Mouse (Mus musculus): ENCODE data around the gene Hsf5.

The Hsf5 gene

GRCm38 (mm10) chr11:87687246-87688225 is 70.6 kb downstream of the Hsf5 start:
- DNase-seq (ENCODE audit: low read depth), result no peak

- DNase-seq (ENCODE audit: low read depth), result no peak
Observed at GRCm38 (mm10) chr11:87688478-87689203, 71.7 kb downstream of the Hsf5 start.

GRCm38 (mm10) chr11:87689402-87689808 is 72.4 kb downstream of the Hsf5 start:
- no peak for DNase-seq (ENCODE audit: low read depth)

GRCm38 (mm10) chr11:87690054-87690740 is 73.2 kb downstream of the Hsf5 start:
- DNase-seq (ENCODE audit: low read depth), result no peak

GRCm38 (mm10) chr11:87697131-87697682 is 80.2 kb downstream of the Hsf5 start:
- no peak for DNase-seq (ENCODE audit: low read depth)

GRCm38 (mm10) chr11:87698126-87698525 is 81.2 kb downstream of the Hsf5 start:
- no peak for DNase-seq (ENCODE audit: low read depth)

GRCm38 (mm10) chr11:87701108-87701507 is 84.1 kb downstream of the Hsf5 start:
- no peak for DNase-seq (ENCODE audit: low read depth)

- DNase-seq (ENCODE audit: low read depth), result no peak
Observed at GRCm38 (mm10) chr11:87701877-87702620, 85.1 kb downstream of the Hsf5 start.

GRCm38 (mm10) chr11:87703654-87704053 is 86.7 kb downstream of the Hsf5 start:
- DNase-seq (ENCODE audit: low read depth), result no peak

GRCm38 (mm10) chr11:87704289-87704688 is 87.3 kb downstream of the Hsf5 start:
- DNase-seq (ENCODE audit: low read depth), result no peak

- no peak for DNase-seq (ENCODE audit: low read depth)
Observed at GRCm38 (mm10) chr11:87707570-87707969, 90.6 kb downstream of the Hsf5 start.

GRCm38 (mm10) chr11:87708979-87709378 is 92.0 kb downstream of the Hsf5 start:
- no peak for DNase-seq (ENCODE audit: low read depth)

All from naive thymus-derived CD4-positive, alpha-beta T cell, adult 2 months (primary cell).